Mouse (Mus musculus) stomach, postnatal 0 days (tissue): ENCODE measurements around the gene Pax7. TPM values are rescaled to one million over a fixed set of nuclear protein-coding genes. Genes with fewer than 3 reads are reported as not detected.

Source experiments
- ATAC-seq: fragments of 200-750 bp; cut with Nextera tagmentation; 2 replicates; pipeline ENCODE4 v1.8.0; 2017; ENCODE audit not compliant: low FRiP score, low TSS enrichment
- DNase-seq: peaks from one replicate; pipeline ENCODE4 v3.0.0-alpha.2; 2016; ENCODE audit warnings: low spot score
- H3K27ac ChIP-seq: fragments of 300-500 bp; sonication (generic); replicated peaks from 2 replicates; pipeline ENCODE4 v1.5.1; 2014; ENCODE audit warnings: mild to moderate bottlenecking, control low read depth
- H3K27me3 ChIP-seq: fragments of 300-500 bp; sonication (generic); 2 replicates; pipeline ENCODE4 v1.6.1; 2014; ENCODE audit warnings: low read length; ENCODE audit not compliant: control insufficient read depth, insufficient read depth
- H3K36me3 ChIP-seq: fragments of 300-500 bp; sonication (generic); 2 replicates; pipeline ENCODE4 v1.6.1; 2014; ENCODE audit warnings: low read length, mixed read lengths; ENCODE audit not compliant: control insufficient read depth, insufficient read depth
- H3K4me1 ChIP-seq: fragments of 300-500 bp; sonication (generic); replicated peaks from 2 replicates; pipeline ENCODE4 v1.6.1; 2014; ENCODE audit warnings: antibody characterized with exemption; ENCODE audit not compliant: control insufficient read depth, insufficient read depth
- H3K4me2 ChIP-seq: fragments of 300-500 bp; sonication (generic); replicated peaks from 2 replicates; pipeline ENCODE4 v1.6.1; 2014; ENCODE audit warnings: low read depth, mild to moderate bottlenecking, control low read depth, moderate library complexity
- H3K4me3 ChIP-seq: fragments of 300-500 bp; sonication (generic); 2 replicates; pipeline ENCODE4 v1.5.1; 2014; ENCODE audit warnings: low read depth, low read length, control low read depth
- H3K9ac ChIP-seq: fragments of 300-500 bp; sonication (generic); 2 replicates; pipeline ENCODE4 v1.6.1; 2014; ENCODE audit warnings: mild to moderate bottlenecking, low read length, control low read depth, mixed read lengths
- H3K9me3 ChIP-seq: fragments of 300-500 bp; sonication (generic); 2 replicates; pipeline ENCODE4 v1.6.1; 2016; ENCODE audit warnings: low read length; ENCODE audit not compliant: control insufficient read depth
- CTCF ChIP-seq: IDR thresholded peaks from 2 replicates; pipeline ENCODE4 v1.5.1; 2016; ENCODE audit warnings: antibody characterized with exemption, low read depth, mild to moderate bottlenecking, moderate library complexity
- EP300 ChIP-seq: optimal IDR thresholded peaks from 2 replicates; pipeline ENCODE3; 2016; ENCODE audit warnings: antibody characterized with exemption
- WGBS: fragments of 180-500 bp; shearing (Covaris S2); extraction: QIAGEN DNeasy Blood & Tissue Kit; methylation state at CpG from one replicate; pipeline ENCODE4 v1.1.7; 2014; 5-methylcytosine and 5-hydroxymethylcytosine counted together
- polyA plus RNA-seq: library from polyadenylated mRNA; unstranded; fragments of >200 nt; fragmentation: Nextera tagmentation; extraction: Ambion mirVana; gene quantifications from 2 replicates; pipeline ENCODE4 v1.2.1, GENCODE M21; 2015

Pax7 gene
- polyA plus RNA-seq, 1 experiment from 2014 or later: not detected

DNA sequence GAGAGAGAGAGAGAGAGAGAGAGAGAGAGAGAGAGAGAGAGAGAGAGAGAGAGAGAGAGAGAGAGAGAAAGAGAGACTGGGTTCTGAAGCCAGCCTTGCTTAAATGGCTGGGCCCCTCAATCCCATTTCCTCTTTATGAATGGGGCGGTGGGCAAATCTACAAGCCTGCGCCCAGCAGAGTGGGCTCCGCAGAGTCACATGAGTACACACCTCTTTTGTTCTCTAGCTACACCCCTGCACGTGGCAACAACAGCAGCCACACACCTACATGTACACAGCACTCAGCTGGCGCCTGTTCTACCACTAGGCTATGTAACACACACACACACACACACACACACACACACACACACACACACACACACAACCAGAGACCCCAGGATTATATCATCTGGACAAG is 21.9 kb downstream of the Pax7 start:
- Histone ChIP-seq H3K4me3 (no peak overlapping the region), H3K9ac (no peak overlapping the region), H3K4me2 (no peak overlapping the region), H3K9me3 (no peaks in the 10 kb centered on the region), H3K4me1 (no peaks in the 10 kb centered on the region), H3K27me3 (no peaks in the 10 kb centered on the region; the same call in 1 of the 2 replicates), H3K27ac (no peak overlapping the region), H3K36me3 (no peaks in the 10 kb centered on the region)
- ATAC-seq (no peak), DNase-seq (no peak)
- 46% methylated on average over 5 of the region's 5 CpGs for WGBS
- TF ChIP-seq EP300 (no peak), CTCF (no peak)

DNA sequence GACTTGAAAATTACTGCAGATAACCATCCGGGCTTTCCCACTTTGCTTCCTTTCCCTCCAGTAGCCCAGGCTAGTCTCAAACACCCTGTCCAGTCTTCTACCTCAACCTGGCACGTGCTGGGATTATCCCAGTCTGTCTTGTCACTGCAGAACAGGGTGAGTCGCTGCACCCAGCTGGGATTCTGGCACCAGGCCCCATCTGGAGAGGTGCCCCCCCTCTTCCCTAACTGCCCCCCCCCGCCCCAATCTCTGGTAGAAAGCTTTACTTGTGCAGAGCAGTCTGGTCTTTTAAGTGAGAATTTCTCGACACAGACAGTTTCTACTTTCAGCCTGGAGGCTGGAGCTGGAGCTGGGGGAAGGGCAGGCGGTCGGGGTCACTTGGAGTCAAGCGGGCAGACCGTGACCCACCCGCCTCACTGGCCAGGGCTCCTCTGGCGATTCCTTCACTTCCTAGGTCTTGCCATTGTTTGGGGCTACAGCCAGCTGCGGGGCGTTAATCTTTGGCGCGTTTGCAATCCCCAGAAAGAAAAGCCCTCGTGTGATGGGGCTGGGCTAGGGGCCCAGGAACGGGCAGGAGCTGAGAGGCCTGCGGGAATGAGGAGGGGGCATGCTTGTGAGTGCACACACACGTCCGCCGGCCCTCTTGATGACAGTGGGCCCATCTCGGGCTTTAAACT is 22.4 kb downstream of the Pax7 start:
- WGBS: 6% methylated on average over 22 of the region's 22 CpGs
- TF ChIP-seq EP300 (no peak), CTCF (no peak)
- Histone ChIP-seq H3K4me3 (no peak overlapping the region), H3K4me1 (no peaks in the 10 kb centered on the region), H3K9me3 (no peaks in the 10 kb centered on the region), H3K27me3 (no peaks in the 10 kb centered on the region; the same call in 1 of the 2 replicates), H3K9ac (no peak overlapping the region), H3K36me3 (no peaks in the 10 kb centered on the region), H3K4me2 (peak overlapping the region; percentile 32), H3K27ac (no peak overlapping the region)
- DNase-seq (no peak), ATAC-seq (no peak)

DNA sequence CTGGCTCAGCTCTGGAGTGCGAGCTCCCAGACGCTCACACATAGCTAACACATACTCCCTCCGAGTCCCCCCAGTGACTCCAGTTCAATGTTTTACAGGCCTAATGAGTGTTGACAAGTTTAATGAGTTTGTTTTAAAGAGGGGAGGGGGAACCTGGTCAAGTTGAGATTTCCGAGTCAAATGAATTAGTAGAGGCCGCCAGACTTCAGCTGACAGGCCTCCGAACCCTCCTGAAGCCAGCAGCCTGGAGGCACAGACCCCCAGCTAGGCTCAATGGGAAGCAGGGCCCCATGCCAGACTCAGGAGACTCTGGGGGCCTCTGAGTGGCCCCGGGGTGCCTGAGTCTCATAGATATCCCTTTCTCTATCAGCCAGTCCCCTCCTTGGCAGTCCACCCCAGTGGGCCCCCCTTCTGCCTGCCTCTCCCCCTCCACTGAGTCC is 23.9 kb downstream of the Pax7 start:
- no peak for DNase-seq
- no peak for TF ChIP-seq EP300
- TF ChIP-seq CTCF: no peak
- Histone ChIP-seq H3K4me2 (no peak overlapping the region), H3K4me3 (no peak overlapping the region), H3K4me1 (no peaks in the 10 kb centered on the region), H3K36me3 (no peaks in the 10 kb centered on the region), H3K27ac (no peak overlapping the region), H3K9ac (no peak overlapping the region), H3K27me3 (no peaks in the 10 kb centered on the region; the same call in 1 of the 2 replicates), H3K9me3 (no peaks in the 10 kb centered on the region)
- no peak for ATAC-seq
- 53% methylated on average over 7 of the region's 7 CpGs for WGBS

DNA sequence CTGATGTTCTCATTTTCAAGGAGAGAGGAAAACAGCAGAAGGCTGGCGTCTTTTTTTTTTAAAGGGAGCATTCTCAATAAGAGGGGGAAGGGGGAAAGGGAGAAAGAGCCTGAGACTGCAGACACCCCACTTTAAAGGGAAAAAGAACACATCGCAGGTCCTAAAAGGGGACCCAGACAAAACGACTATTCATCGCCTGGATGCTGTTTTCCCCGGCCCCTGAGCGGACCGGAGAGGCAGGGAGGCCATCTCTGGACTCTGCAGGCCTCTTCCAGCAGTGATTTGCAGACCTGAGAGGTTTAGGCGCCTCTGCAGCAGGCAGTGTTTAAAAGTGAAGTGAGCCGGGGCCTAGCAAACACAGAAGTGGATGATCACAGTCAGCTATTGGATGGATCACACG is 25.5 kb downstream of the Pax7 start:
- 53% methylated on average over 10 of the region's 10 CpGs for WGBS
- H3K27me3 ChIP-seq: no peaks in the 10 kb centered on the region; the same call in 1 of the 2 replicates

DNA sequence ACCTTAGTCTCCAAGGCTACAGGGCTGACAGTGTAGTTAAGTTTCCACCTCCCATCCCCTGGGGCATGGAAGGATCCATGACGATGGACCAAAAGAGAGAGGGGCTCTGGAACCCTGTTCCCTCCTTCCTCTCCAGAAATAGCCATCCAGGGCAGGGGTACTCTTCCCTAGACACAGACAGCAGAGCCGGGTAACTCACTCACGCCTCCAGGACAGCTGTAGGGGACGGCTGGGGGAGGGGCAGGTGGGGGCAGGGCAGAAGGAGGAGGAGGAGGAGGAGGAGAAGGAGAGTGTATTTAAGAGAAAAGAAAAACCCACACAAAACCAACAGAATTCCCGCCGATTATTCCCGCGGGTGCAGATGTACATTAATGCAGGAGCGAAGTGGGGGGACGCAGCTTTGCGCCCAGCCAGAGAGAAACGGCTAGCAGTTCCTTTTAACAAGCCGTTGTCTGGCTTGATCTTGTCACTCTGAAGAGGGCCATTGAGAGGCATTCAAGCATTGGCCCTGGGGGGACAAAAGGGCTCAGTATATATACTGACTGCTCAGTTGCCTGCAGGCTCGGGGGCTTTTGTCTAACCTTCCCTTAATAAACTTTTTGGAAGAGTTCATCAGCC is 26.0 kb downstream of the Pax7 start:
- H3K9ac ChIP-seq: no peak overlapping the region

More for the DNA sequence above, 25.5 kb downstream of the Pax7 start:
- Histone ChIP-seq H3K4me1 (no peaks in the 10 kb centered on the region), H3K9ac (no peak overlapping the region), H3K36me3 (no peaks in the 10 kb centered on the region), H3K9me3 (no peaks in the 10 kb centered on the region), H3K27ac (no peak overlapping the region), H3K4me2 (no peak overlapping the region), H3K4me3 (no peak overlapping the region)
- no peak for DNase-seq
- no peak for ATAC-seq
- TF ChIP-seq CTCF: no peak
- no peak for TF ChIP-seq EP300

DNA sequence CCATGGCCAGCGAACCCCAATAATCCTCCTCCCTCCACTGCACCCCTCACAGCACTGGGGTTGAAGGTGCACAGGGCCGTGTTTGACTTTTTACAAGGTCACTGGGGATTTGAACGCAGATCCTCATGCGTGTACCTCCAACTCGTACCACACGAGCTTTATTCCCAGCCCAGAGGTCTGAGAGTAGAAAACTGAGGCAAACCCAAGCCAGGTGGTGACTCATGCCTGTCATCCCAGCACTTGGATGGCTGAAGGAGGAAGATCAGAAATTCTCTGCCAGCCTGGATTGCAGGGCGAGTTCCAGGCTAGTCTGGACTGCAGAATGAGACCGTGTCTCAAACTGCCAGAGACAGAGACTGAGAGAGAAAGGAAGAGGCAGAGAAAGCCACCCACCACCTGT is 28.4 kb downstream of the Pax7 start:
- TF ChIP-seq EP300 (no peak), CTCF (no peak)
- WGBS: 66% methylated on average over 8 of the region's 8 CpGs
- Histone ChIP-seq H3K4me1 (no peaks in the 10 kb centered on the region), H3K9me3 (no peaks in the 10 kb centered on the region), H3K9ac (no peak overlapping the region), H3K4me2 (no peak overlapping the region), H3K4me3 (no peak overlapping the region), H3K27ac (no peak overlapping the region), H3K36me3 (no peaks in the 10 kb centered on the region), H3K27me3 (no peaks in the 10 kb centered on the region)
- DNase-seq (no peak), ATAC-seq (no peak)

More for the DNA sequence above, 26.0 kb downstream of the Pax7 start:
- 27% methylated on average over 14 of the region's 14 CpGs for WGBS
- H3K27ac ChIP-seq: no peak overlapping the region
- ATAC-seq: no peak
- H3K4me2 ChIP-seq: no peak overlapping the region
- no peak for TF ChIP-seq CTCF
- TF ChIP-seq EP300: no peak
- H3K9me3 ChIP-seq: no peaks in the 10 kb centered on the region
- no peaks in the 10 kb centered on the region for H3K27me3 ChIP-seq
- no peaks in the 10 kb centered on the region for H3K36me3 ChIP-seq
- DNase-seq: no peak
- no peaks in the 10 kb centered on the region for H3K4me1 ChIP-seq
- H3K4me3 ChIP-seq: no peak overlapping the region
